Mouse (Mus musculus) liver, embryonic 14.5 days (tissue): ENCODE measurements at regions not wholly inside any gene's neighbourhood (a gene's known extent, or its start where the extent isn't known, plus 50 kb on each side); places are given as distances from the start of the nearest gene placed in this dataset.

Source experiments
- CTCF ChIP-seq: IDR thresholded peaks from 2 replicates; pipeline ENCODE4 v1.5.1; 2016; ENCODE audit warnings: antibody characterized with exemption, low read depth, control low read depth
- EP300 ChIP-seq: IDR thresholded peaks from 2 replicates; pipeline ENCODE4 v1.6.1; 2016; ENCODE audit warnings: antibody characterized with exemption, low read depth

DNA sequence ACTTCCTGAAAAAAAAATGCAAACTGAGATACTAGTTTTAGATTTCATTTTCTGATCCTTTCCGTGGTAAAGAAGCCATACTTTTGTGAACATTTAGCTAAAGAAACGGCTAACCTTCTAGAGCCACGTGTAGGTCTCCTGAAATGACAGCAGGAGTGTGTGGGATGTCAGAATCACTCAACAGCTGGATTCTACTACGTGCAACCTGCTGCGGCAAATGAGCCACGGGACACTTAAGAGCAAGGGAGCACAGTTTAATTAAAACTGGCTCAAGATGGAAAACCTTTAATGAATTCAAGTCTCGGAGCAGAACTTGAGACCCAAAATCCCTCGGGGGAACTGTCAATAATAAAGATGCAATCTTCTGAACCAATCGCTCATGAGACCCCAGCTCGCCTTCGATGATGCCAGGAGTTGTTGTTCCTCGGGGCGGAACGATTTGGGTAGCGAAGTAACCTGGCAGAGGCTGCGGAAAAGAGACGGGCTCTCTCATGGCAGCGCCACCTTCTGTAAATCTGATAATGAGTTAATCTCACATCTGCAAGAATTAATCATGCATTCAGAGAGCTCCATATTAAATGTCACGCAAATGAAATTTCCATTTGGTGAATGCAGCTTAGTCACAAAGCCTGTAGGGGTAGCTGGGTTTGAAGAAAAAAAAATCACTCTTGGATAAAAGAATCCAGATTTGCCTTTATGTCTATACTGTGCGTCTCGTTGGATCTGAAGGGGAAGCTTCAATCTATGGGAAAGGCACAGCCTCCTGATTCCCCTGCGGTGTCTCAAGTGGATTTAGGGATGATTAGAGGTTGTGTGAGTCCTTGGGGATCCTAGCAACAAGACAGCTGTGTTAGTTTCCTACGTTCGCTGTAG lies 90.9 kb upstream of the Krr1 start:
- TF ChIP-seq CTCF (no peak), EP300 (no peak)
